Mouse (Mus musculus) layer of hippocampus, adult 9-11 months (tissue): ENCODE measurements at regions not wholly inside any gene's neighbourhood (a gene's known extent, or its start where the extent isn't known, plus 50 kb on each side); places are given as distances from the start of the nearest gene placed in this dataset.

Source experiments
- DNase-seq: peaks from one replicate; pipeline ENCODE4 v3.0.0; 2022

DNA sequence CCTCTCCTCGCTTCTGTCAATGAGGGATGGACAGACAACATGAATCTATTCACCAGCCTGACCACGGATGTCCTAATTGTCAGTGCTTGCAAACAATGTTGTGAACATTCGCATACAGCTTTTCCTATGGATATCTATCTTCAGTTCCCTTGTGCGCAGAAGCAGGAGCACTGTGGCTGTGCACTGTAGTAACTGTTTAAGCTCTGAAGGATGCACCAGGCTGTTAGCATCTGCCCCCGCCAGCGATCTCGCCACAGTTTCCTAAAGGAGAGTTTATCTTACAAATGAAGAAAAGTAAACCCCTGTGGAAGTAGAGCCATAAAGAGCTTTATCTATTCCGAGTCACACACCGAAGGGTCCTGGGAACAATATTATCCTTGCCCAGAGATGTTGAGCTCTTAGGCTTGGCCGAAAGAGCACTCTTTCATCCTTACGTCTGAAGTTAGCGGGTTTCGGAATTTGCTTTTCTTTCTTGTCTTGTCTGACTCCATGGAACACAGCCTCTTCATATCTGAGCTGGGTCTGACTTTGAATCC lies 357.4 kb downstream of the Agtpbp1 start:
- no peak for DNase-seq

DNA sequence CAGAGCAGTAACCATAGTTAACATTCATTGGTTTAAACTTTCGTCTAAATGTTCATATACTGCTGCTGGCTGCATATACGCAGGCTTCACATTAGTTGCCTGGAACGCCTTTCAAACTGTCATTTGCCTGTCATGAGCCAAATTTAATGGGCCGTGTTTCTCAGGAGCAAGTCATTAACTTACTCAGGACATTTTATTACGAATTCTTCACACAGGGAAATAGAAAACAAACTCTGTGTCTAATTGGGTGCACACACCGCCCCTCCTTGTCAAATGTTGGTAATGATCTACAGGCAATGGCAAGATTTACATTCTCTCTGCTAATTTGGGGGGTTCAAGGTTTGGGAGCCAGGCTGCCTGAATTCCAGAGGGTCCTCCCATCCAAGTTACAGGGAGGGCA lies 364.4 kb downstream of the Agtpbp1 start:
- DNase-seq, result no peak

DNA sequence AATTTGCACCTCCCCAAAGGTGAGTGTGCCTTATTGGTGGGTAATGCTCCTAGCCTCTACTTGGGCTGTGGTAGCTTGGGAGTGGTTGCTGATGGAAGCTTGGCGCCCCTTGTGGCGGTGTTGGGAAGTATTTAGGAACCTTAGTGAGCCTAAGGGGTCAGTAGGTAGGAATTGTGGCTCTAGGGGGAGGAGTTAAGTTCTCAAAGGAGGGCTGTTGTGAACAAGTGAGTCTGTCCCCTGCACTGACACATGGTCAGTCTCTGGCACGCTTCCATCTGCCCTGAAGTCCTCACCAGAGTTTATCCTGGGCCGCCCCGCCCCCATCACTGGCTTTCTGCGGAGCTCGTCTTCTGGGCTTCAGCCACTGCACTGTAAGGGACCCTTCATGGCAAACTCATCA lies 364.9 kb downstream of the Agtpbp1 start:
- no peak for DNase-seq

DNA sequence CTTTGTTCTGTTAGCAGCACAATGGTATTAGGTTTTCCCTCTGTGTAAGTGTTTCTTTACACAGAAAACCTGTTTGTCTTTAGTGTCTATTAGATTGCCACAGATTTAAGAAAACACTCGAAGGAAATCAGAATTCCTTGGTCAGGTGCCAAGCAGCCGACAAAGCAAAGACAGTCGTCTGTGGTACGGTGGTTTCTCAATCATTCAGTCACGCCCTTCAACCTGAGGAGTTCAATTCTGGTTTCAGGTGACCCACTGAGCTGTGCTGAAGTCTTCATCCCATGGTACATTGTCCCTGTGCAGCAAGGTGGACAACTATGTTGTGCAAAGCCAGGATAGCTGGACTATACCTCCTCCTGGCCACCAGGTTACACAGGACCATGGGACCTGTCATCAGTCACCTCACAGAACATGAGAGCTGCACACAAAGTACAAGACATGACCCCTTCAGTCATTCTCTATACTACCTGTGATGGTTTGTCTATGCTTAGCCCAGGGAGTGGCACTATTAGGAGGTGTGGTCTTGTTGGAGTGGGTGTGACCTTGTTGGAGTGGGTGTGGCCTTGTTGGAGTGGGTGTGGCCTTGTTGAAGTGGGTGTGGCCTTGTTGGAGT lies 368.2 kb downstream of the Agtpbp1 start:
- DNase-seq, result no peak

DNA sequence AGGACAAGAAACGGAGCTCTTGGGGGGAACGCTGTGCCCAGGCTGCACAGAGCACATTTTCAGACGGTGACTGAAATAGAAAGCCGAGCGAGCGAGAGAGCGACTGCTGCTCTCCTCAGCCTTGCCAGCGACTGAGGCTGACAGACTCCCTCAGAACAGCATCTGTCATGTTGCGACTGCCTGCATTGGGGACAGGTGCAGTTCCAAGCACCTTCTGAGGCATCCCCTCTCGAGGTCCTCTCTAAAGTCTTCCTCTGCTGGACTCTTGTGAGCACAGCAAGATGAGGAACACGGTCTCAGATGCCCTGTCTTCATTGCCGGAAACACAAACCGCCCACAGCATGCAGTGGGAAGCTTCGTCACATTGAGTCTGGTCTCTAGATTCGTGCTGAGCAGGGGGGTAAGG lies 372.7 kb downstream of the Agtpbp1 start:
- peak; percentile 78 for DNase-seq

DNA sequence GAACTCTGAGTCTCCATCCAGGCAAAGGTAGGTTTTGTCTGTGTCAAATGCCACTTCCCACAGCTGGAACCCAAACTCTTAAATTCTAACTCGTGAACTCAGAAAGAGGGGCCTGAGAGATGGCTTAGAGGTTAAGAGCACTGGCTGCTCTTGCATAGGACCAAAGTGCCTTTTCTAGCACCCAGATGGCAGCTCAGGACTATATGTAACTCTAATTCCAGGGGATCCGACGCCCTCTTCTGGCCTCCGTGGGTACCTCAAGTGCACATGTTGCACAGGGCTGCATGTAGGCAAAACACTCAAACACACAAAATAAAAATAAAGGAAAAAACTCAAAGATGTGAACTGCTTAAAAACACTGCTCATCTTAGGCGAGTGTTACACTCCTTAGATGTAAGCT lies 374.2 kb downstream of the Agtpbp1 start:
- no peak for DNase-seq

DNA sequence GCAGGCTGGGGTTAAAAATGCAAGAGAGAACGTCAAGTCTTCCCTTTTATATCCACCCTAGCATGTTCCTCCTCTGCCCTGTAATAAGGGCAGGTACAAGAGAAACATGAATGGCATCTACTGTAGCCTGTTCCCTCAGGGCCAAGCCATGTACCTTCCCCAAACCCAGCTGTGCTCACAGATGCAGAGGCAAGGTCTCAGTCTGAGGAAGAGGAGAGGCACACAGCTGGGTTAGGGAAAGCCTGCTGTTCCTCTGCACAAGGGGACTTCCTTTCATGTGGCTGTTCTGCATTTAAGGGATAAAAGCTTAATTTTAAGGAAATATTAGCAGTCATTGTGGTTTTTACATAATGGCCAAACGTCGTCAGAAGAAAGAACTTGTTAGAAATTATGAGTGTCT lies 378.8 kb downstream of the Agtpbp1 start:
- DNase-seq, result no peak

DNA sequence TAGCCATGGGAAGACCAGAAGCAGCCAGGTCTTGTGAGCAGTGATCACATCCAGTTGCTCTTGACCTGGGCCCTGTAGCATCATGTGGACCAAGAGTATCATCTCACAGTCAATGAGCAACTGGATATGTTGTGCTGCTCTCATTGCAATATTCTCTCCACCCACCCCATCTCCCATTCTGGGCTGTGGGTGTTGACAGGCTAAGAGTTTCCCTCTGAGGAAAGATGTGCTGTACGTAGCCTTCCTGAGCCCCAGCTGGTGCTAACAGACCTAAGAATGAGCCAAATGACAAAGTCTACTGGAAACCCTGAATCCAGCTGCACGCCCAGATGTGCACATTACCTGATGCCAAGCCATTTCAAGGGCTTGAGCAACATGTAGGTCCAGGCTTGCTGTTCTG lies 380.5 kb downstream of the Agtpbp1 start:
- DNase-seq, result no peak

DNA sequence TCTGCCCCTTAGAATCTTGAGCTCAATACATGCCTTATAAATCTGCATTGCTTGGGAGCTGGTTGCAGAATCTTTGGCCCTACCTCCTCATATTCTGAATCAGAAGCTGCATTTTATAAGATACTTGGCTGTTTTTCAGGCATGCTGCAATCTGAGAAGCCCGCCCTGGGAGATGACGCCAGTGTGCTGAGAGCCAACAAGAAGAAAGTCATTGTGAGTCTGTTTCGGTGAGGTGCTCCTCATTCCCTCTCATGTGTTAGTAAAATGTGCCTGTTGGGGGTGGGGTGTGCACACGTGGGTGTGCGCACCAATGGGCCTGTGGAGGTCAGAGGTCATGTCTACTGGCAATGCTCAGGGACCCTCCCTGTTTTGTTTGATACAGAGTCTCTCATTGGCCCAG lies 388.7 kb downstream of the Agtpbp1 start:
- DNase-seq, result no peak

DNA sequence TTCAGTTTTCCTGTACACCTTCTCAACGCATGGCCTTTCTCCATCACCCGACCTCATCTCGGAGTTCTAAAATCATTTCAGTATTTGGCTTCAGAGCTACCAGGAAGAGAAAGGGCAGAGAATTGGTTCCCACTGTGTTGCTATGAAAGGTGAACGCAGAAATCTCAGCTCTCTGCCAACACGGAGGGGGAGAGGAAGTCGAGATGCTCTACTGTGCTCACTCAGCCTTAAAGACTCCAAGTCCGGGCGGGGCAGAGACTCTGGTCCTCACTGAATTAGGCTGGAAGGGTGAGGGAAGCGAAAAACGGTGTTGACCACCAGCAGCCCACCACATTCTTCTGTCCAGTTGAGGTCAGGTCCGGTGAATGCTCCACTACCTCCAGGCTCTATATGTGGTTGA lies 382.1 kb downstream of the Ntrk2 start:
- no peak for DNase-seq
